Mouse (Mus musculus) urinary bladder, adult 18-20 months (tissue): Measurements from ENCODE around the gene Nt5dc3.

Experiments
- DNase-seq, 2 experiments: peaks; one replicate each; pipeline ENCODE4 v3.0.0; 2022; ENCODE audit warnings: low spot score in 2 of 2, mixed read lengths in 2 of 2

Nt5dc3 gene

GRCm38 (mm10) chr10:86814292-86815131 lies 35.7 kb downstream of the Nt5dc3 start:
- DNase-seq = peak in 1 of 2 experiments; percentile 24

DNA sequence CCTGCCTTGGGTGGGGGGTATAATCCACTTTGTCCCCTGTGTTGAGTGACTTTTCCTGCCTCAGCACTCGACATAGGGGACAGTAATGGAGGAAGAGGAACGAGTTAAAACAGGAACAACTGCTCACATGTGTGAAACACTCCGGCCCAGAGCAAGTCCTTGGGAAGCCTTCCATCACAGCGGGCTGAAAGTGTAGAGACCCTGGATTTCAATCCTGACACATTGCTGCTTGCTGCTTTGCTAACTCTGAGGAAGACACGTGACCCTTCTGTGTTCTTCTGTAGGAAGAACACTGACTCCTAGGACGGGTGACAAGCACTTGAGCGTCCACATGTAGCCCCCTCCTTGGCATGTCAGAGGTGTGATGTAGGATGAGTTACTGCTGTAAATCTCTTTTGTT lies 36.3 kb downstream of the Nt5dc3 start:
- no peak for DNase-seq

DNA sequence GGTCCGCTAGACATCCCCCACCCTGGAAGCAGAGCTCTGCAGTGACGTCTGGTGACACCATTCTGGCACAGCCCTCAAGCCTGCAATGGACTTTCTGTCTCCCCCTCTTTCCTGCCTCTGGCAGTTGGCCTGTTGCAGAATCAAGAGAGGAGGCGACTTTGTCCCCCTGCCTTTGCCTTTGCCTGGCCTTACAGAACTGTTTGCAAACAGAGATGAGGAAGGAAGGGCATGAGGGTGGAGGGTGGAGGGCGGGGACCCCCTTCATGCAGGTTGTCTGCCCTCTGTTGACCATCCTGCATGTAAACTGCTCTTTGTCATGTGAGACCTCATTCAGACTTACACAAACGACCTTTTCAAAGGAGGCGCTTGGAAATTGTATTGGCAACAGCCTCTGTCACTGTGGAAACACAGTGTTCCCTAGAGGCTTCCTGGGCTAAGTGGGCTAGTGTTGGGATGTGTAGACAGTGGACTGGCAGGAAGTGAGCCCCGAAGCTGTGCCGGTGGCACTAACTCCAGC lies 40.9 kb downstream of the Nt5dc3 start:
- no peak for DNase-seq

- DNase-seq = no peak
Measured at GRCm38 (mm10) chr10:86821014-86821413, 42.2 kb downstream of the Nt5dc3 start.

DNA sequence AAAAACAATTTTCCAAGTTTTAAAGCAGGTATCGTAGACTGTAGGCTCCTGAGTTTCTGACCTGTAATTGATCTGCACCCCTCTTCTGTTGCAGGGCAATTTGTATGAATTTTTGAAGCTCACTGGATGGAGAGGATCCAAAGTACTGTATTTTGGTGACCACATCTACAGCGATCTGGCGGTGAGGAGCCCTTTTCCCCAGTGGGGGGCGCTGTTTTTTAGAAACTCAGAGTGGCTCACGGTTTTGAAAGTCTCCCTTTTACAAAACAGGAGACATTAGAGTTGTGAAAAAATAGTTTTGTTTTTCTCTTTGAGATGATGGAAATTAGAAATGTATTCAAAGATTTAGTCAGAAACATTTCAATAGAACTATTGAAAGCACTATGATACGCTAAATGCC lies 45.3 kb downstream of the Nt5dc3 start:
- DNase-seq = no peak

- no peak for DNase-seq
Measured at GRCm38 (mm10) chr10:86824871-86825270, 46.1 kb downstream of the Nt5dc3 start.

GRCm38 (mm10) chr10:86825871-86826522 lies 47.2 kb downstream of the Nt5dc3 start:
- DNase-seq = no peak

DNA sequence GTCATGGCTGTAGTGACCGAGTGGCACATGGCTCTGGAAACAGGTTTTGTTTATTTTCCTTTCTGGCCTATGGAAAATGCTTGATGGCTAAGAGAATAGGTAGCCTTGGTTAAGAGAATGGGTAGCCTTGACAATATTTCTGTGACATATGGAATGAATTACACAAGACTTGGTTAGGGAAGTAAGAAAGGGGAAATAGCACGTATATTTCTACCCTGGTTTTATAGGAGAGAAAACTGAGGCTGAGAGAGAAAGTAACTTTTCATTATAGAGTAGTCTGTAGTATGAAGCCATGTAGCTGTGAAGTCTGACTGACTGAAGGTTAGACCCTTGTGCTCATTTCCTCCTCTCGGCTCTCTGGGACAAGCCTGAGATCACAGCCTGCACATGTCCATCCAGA lies 48.1 kb downstream of the Nt5dc3 start:
- no peak for DNase-seq

- DNase-seq = no peak
Measured at GRCm38 (mm10) chr10:86828221-86829135, 49.7 kb downstream of the Nt5dc3 start.

DNA sequence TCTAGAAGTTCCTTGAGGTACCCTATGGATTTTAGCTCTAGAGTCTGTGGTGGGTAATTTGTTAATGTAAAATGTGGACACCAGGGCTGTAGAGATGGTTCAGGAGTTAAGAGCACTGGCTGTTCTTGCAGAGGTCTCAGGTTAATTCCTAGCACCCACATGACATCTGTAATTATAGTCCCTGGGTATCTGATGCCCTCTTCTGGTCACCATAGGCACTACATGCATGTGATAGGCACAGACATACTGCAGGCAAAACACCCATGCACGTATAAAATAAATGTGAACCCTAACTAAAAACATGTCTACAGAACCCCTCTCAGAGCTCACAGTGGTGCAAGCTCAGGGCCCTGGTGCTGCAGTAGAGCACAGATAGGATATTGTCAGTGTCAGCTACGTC lies 50.7 kb downstream of the Nt5dc3 start:
- DNase-seq = no peak

GRCm38 (mm10) chr10:86836784-86837183 lies 58.0 kb downstream of the Nt5dc3 start:
- DNase-seq = no peak

GRCm38 (mm10) chr10:86838827-86839226 lies 60.0 kb downstream of the Nt5dc3 start:
- no peak for DNase-seq

DNA sequence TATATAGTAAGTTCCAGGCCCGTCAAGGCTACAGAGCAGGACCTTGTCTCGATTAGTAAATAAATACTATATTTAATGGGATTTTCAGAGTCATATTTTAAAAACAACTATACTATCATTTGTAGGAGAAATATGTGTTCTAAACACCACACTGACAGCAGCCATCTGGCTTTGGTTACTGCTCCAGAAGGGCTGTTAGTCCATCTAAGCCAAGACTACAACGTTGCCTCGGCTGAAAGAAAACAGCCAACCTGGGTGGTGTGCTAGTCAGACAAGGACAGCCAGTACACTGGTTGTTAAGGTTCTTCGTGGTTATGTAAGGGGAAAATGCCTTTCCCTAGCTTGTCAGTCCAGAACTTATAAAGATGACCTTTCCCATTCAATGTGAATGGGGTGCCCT lies 63.9 kb downstream of the Nt5dc3 start:
- DNase-seq = no peak

- no peak for DNase-seq
Measured at GRCm38 (mm10) chr10:86846926-86847467, 68.2 kb downstream of the Nt5dc3 start.

GRCm38 (mm10) chr10:86849087-86849486 lies 70.3 kb downstream of the Nt5dc3 start:
- no peak for DNase-seq

DNA sequence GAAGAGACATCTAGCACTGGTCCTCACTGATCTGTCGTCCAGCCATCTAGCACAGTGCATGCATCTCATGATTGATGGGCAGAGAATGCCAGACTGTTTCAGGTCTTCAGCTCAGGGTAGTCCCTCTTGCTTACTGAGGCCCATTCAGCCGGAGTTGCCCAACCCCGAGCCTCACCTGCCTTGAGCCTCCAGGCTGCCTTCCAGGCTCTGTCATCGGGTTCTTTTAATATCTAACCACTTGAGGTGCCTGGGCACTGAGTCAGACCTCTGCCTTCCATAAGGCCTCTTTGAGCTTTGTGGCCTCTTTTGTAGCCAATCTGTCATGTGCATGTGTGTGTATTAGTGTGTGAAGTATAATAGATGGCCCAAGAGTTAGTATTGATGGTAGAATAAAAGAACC lies 70.7 kb downstream of the Nt5dc3 start:
- DNase-seq = no peak

DNA sequence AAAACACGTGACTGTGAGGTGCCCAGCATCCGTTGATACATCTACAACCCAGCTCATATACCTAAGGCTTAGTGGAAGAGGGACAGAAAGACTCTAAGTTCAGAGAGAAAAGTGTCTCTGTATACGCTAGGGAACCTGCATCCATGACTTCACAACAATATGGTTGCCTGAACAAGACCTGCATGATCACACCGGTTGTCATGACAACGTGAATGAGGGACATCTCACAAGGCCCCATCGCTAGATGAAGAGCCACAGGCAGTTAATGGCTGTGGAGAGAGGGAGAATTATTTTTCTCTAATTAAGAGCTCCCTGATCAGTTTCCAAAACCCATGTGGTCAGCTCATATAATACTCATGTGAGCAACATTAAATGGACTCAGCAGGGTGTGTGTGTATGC lies 73.4 kb downstream of the Nt5dc3 start:
- no peak for DNase-seq

DNA sequence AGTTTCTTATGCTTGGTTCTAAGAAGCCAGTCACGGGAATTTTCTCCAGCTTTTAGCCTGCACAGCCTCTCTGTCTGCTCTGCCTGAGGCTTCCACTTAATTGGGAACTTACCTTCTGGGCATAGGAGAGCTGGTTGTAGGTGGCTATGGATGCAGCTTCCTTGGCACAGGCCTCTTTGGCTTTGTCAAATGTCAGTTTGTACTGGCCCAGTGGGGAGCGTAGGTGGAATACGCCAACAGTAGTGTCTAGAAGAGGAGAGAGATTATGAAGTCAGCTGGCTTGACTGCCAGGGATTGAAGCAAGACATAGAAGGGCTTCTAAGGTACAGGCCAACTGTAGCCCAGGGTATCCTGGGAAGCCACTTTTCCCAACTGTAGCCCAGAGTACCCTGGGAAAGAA lies 74.6 kb downstream of the Nt5dc3 start:
- no peak for DNase-seq

- no peak for DNase-seq
Measured at GRCm38 (mm10) chr10:86860396-86860795, 81.6 kb downstream of the Nt5dc3 start.

DNA sequence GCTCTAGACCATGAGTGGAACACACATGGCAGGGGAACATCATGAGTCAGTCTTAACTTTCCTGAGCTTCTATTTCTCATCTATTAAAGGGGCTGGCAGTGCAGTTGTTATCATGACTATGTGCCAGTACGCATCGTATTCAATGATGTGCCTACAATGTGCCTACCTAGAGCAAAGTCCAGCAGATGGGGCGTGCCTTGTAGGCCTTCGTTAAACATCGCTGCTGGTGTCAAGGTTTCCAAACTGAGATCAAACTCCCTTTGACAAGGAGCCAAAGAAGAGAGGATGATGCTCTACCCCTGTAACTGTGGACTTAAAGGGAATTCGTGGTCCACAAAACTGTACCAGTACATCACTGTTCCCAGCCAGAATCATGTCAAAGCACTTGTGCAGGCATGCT lies 83.7 kb downstream of the Nt5dc3 start:
- no peak for DNase-seq

DNA sequence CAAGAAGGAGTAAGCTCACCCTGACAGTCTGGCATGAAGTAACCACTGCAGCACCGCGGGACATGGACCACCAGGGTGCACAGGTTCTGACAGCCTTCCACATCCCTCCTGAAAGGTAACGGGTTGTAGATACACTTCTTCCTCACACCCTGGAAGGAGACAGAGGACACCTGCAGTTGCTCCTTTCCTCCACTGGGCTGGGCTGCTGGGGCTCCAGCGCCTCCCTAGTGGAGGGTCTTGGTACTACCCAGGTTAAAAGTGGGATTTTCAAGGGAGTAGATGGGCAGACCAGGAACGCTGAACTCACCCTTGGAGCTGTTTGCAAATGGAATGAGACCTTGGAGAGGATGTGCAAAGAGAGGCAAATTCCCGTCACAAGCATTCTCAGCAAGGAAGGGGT lies 84.6 kb downstream of the Nt5dc3 start:
- DNase-seq = no peak

DNA sequence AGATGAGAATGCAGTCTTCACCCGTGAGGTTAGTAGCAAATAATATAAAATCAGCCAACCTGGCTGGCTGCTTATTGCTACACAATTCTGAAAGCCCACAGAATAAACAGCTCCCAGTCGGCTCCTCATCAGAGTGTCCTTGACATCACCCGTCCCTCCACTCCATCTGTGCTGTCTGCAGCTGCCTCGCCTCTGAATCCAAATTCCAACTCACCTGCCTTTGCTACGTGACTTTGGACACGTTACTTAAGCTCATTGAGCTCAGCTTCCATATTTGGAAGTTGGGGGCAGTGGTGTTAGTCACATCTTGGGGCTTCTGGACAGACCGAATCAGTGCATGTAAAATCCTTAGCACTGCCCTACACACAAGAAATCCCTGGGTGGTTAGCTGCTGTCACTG lies 93.3 kb downstream of the Nt5dc3 start:
- no peak for DNase-seq
